Mouse (Mus musculus): ENCODE data around the gene E2f3.

- TF ChIP-seq CTCF (IDR thresholded peaks at IDR 0.05; ENCODE audit: low read depth) (no peak), EP300 (IDR thresholded peaks at IDR 0.05; ENCODE audit: low read depth) (no peak)
These were observed 119.1 kb downstream of the E2f3 start for GRCm38 (mm10) chr13:29866780-29867179.
